Mouse (Mus musculus): ENCODE measurements around the gene Morf4l1. TPM values are rescaled to one million over a fixed set of nuclear protein-coding genes. Genes with fewer than 3 reads are reported as not detected.

Gene Morf4l1
- polyA plus RNA-seq, 1 experiment = 775 TPM

- Histone ChIP-seq H3K4me1 (ENCODE audit: control insufficient read depth, insufficient read depth, low read length) (peaks cover 7% of the 10 kb centered on the region), H3K27me3 (ENCODE audit: control insufficient read depth, insufficient read depth, low read length) (no peaks in the 10 kb centered on the region), H3K36me3 (ENCODE audit: control insufficient read depth, insufficient read depth, low read length) (no peaks in the 10 kb centered on the region), H3K27ac (ENCODE audit: control insufficient read depth, insufficient read depth, low read depth, low read length) (no peak overlapping the region), H3K4me3 (ENCODE audit: control insufficient read depth, low read depth, low read length) (no peak overlapping the region)
- TF ChIP-seq CTCF (IDR thresholded peaks at IDR 0.05; ENCODE audit: control insufficient read depth, insufficient read depth, insufficient replicate concordance, low read depth, low read length) = no peak
- TF ChIP-seq POLR2A (IDR thresholded peaks at IDR 0.05; ENCODE audit: control insufficient read depth, low read depth, low read length) = no peak
Measured at GRCm38 (mm10) chr9:90125416-90126099, 11.0 kb upstream of the Morf4l1 start.

GRCm38 (mm10) chr9:90124873-90125245 is 10.3 kb upstream of the Morf4l1 start:
- Histone ChIP-seq H3K27ac (ENCODE audit: control insufficient read depth, insufficient read depth, low read depth, low read length) (peak overlapping the region; percentile 52; the same call in 1 of the 2 replicates), H3K36me3 (ENCODE audit: control insufficient read depth, insufficient read depth, low read length) (no peaks in the 10 kb centered on the region)
- TF ChIP-seq CTCF (IDR thresholded peaks at IDR 0.05; ENCODE audit: control insufficient read depth, insufficient read depth, insufficient replicate concordance, low read depth, low read length) (no peak), POLR2A (IDR thresholded peaks at IDR 0.05; ENCODE audit: control insufficient read depth, low read depth, low read length) (no peak)

GRCm38 (mm10) chr9:90124156-90124872 is 9.7 kb upstream of the Morf4l1 start:
- no peak for TF ChIP-seq POLR2A (IDR thresholded peaks at IDR 0.05; ENCODE audit: control insufficient read depth, low read depth, low read length)
- no peak for TF ChIP-seq CTCF (IDR thresholded peaks at IDR 0.05; ENCODE audit: control insufficient read depth, insufficient read depth, insufficient replicate concordance, low read depth, low read length)
- Histone ChIP-seq H3K27ac (ENCODE audit: control insufficient read depth, insufficient read depth, low read depth, low read length) (peak overlapping the region; percentile 52; the same call in 1 of the 2 replicates), H3K36me3 (ENCODE audit: control insufficient read depth, insufficient read depth, low read length) (no peaks in the 10 kb centered on the region), H3K4me3 (ENCODE audit: control insufficient read depth, low read depth, low read length) (no peak overlapping the region), H3K4me1 (ENCODE audit: control insufficient read depth, insufficient read depth, low read length) (peaks cover 7% of the 10 kb centered on the region), H3K27me3 (ENCODE audit: control insufficient read depth, insufficient read depth, low read length) (no peaks in the 10 kb centered on the region)

More at GRCm38 (mm10) chr9:90124873-90125245, 10.3 kb upstream of the Morf4l1 start:
- peaks cover 7% of the 10 kb centered on the region for H3K4me1 ChIP-seq (ENCODE audit: control insufficient read depth, insufficient read depth, low read length)
- no peak overlapping the region for H3K4me3 ChIP-seq (ENCODE audit: control insufficient read depth, low read depth, low read length)
- no peaks in the 10 kb centered on the region for H3K27me3 ChIP-seq (ENCODE audit: control insufficient read depth, insufficient read depth, low read length)

GRCm38 (mm10) chr9:90122246-90122740 is 7.7 kb upstream of the Morf4l1 start:
- H3K27ac ChIP-seq (ENCODE audit: control insufficient read depth, insufficient read depth, low read depth, low read length) = no peak overlapping the region
- H3K27me3 ChIP-seq (ENCODE audit: control insufficient read depth, insufficient read depth, low read length) = no peaks in the 10 kb centered on the region
- H3K4me3 ChIP-seq (ENCODE audit: control insufficient read depth, low read depth, low read length) = no peak overlapping the region
- no peak for TF ChIP-seq POLR2A (IDR thresholded peaks at IDR 0.05; ENCODE audit: control insufficient read depth, low read depth, low read length)
- H3K4me1 ChIP-seq (ENCODE audit: control insufficient read depth, insufficient read depth, low read length) = peaks cover 7% of the 10 kb centered on the region
- no peaks in the 10 kb centered on the region for H3K36me3 ChIP-seq (ENCODE audit: control insufficient read depth, insufficient read depth, low read length)

GRCm38 (mm10) chr9:90117234-90117633 is 2.7 kb upstream of the Morf4l1 start:
- Histone ChIP-seq H3K27me3 (ENCODE audit: control insufficient read depth, insufficient read depth, low read length) (no peaks in the 10 kb centered on the region), H3K36me3 (ENCODE audit: control insufficient read depth, insufficient read depth, low read length) (no peaks in the 10 kb centered on the region), H3K4me3 (ENCODE audit: control insufficient read depth, low read depth, low read length) (no peak overlapping the region), H3K27ac (ENCODE audit: control insufficient read depth, insufficient read depth, low read depth, low read length) (no peak overlapping the region), H3K4me1 (ENCODE audit: control insufficient read depth, insufficient read depth, low read length) (no peaks in the 10 kb centered on the region)
- TF ChIP-seq POLR2A (IDR thresholded peaks at IDR 0.05; ENCODE audit: control insufficient read depth, low read depth, low read length) = no peak
- TF ChIP-seq CTCF (IDR thresholded peaks at IDR 0.05; ENCODE audit: control insufficient read depth, insufficient read depth, insufficient replicate concordance, low read depth, low read length) = no peak

- Histone ChIP-seq H3K4me1 (ENCODE audit: control insufficient read depth, insufficient read depth, low read length) (no peaks in the 10 kb centered on the region; the same call in 1 of the 2 replicates), H3K27ac (ENCODE audit: control insufficient read depth, insufficient read depth, low read depth, low read length) (no peak overlapping the region), H3K27me3 (ENCODE audit: control insufficient read depth, insufficient read depth, low read length) (no peaks in the 10 kb centered on the region), H3K4me3 (ENCODE audit: control insufficient read depth, low read depth, low read length) (peak overlapping the region; percentile 75; the same call in 1 of the 2 replicates), H3K36me3 (ENCODE audit: control insufficient read depth, insufficient read depth, low read length) (peaks cover 1% of the 10 kb centered on the region; the same call in 1 of the 2 replicates)
- TF ChIP-seq POLR2A (IDR thresholded peaks at IDR 0.05; ENCODE audit: control insufficient read depth, low read depth, low read length) (no peak), CTCF (IDR thresholded peaks at IDR 0.05; ENCODE audit: control insufficient read depth, insufficient read depth, insufficient replicate concordance, low read depth, low read length) (no peak)
Measured at GRCm38 (mm10) chr9:90115308-90115700, 730 bp upstream of the Morf4l1 start.
